ENCODE assay signal across 27 mouse cellular contexts in the genomic region with DNA sequence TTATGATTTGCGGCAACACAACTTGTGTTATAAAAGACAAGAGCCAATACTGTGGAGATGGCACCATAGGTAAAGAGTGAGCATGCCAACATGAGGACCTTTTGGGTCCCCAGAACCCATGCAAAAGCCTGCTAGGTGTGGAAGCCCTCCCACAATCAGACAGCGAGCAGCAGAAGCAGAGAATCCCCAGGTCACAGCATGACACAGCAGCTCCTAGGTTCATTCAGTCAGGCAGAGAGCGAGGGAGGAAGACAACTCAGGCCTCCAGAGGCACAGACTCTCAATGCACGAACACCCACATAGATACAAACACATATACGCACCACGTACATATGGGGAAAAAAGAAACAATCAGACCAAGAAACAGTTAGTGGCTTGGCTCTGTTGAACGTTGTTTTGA. TPM values are rescaled to one million over a fixed set of nuclear protein-coding genes. Genes with fewer than 3 reads are reported as not detected.
DNase-seq lines count a peak whose midpoint lies in the region; ATAC-seq and TF ChIP-seq lines count a peak whose summit lies in the region.
"Had no signal": no experiment of that assay in that cellular context is flagged by ENCODE, and none has a peak within 500 bp of the region (broad histone marks: within the 10 kb centered on the region; RNA-seq: fewer than 3 reads in every experiment).

No protein-coding gene starts in this region.

- H3K4me1 ChIP-seq in heart, embryonic 12.5 days (replicated peaks) = peaks cover 8% of the 10 kb centered on the region
- H3K4me1 ChIP-seq in liver, embryonic 13.5 days (replicated peaks) = peaks cover 30% of the 10 kb centered on the region
- peaks cover 26% of the 10 kb centered on the region for H3K4me1 ChIP-seq in liver, embryonic 15.5 days (replicated peaks)
- H3K4me1 ChIP-seq in forebrain, embryonic 16.5 days (replicated peaks; ENCODE audit: control insufficient read depth, insufficient read depth, low read length) = peaks cover 4% of the 10 kb centered on the region; the same call in 1 of the 2 replicates
- 0 out of 2 replicates have a peak, but pooled peaks cover 5% of the 10 kb centered on the region for H3K4me1 ChIP-seq in hindbrain, postnatal 0 days (ENCODE audit: insufficient read depth, low read length)

- H3K9me3 ChIP-seq in heart, embryonic 12.5 days (replicated peaks) = no peaks in the 10 kb centered on the region
- H3K9me3 ChIP-seq in liver, embryonic 13.5 days (replicated peaks) = no peaks in the 10 kb centered on the region
- H3K9me3 ChIP-seq in liver, embryonic 15.5 days (replicated peaks) = no peaks in the 10 kb centered on the region
- no peaks in the 10 kb centered on the region for H3K9me3 ChIP-seq in forebrain, embryonic 16.5 days (ENCODE audit: control insufficient read depth, low read length)
- no peaks in the 10 kb centered on the region for H3K9me3 ChIP-seq in hindbrain, postnatal 0 days (ENCODE audit: low read length)
- H3K9me3 ChIP-seq: forebrain, embryonic 10.5 days; forebrain, embryonic 13.5 days; G1E; heart, embryonic 15.5 days; hindbrain, embryonic 12.5 days; hindbrain, embryonic 15.5 days; intestine, embryonic 15.5 days had no signal

- peak; percentile 79 for ATAC-seq in heart, embryonic 12.5 days (ENCODE audit: insufficient number of reproducible peaks, low FRiP score)
- ATAC-seq in liver, embryonic 13.5 days (ENCODE audit: low read depth) = peak; percentile 73
- peak; percentile 56 for ATAC-seq in liver, embryonic 15.5 days (ENCODE audit: insufficient read depth)
- ATAC-seq in forebrain, embryonic 16.5 days = no peak
- ATAC-seq in hindbrain, postnatal 0 days = no peak
- ATAC-seq: forebrain, embryonic 13.5 days; forebrain, postnatal 0 days; intestine, embryonic 15.5 days; Patski had no signal

- no peak overlapping the region for H3K27ac ChIP-seq in heart, embryonic 12.5 days (ENCODE audit: poor library complexity, severe bottlenecking)
- H3K27ac ChIP-seq in liver, embryonic 13.5 days = peak overlapping the region; percentile 54; the same call in 1 of the 2 replicates
- H3K27ac ChIP-seq in liver, embryonic 15.5 days (replicated peaks) = no peak overlapping the region
- H3K27ac ChIP-seq in forebrain, embryonic 16.5 days (ENCODE audit: low read length) = no peak overlapping the region
- H3K27ac ChIP-seq in hindbrain, postnatal 0 days = no peak overlapping the region
- H3K27ac ChIP-seq: forebrain, embryonic 10.5 days; forebrain, embryonic 13.5 days; heart, adult 2 months; heart, embryonic 15.5 days; hindbrain, embryonic 12.5 days; hindbrain, embryonic 15.5 days; intestine, embryonic 15.5 days had no signal

- 83% methylated on average over 7 of the region's 7 CpGs for WGBS in heart, embryonic 12.5 days
- 72% methylated on average over 7 of the region's 7 CpGs for WGBS in liver, embryonic 13.5 days (ENCODE audit: insufficient replicate concordance)
- WGBS in liver, embryonic 15.5 days (ENCODE audit: insufficient replicate concordance) = 65% methylated on average over 7 of the region's 7 CpGs
- 90% methylated on average over 7 of the region's 7 CpGs for WGBS in forebrain, embryonic 16.5 days
- WGBS in hindbrain, postnatal 0 days = 84% methylated on average over 7 of the region's 7 CpGs

- H3K4me3 ChIP-seq in heart, embryonic 12.5 days = no peak overlapping the region
- no peak overlapping the region for H3K4me3 ChIP-seq in liver, embryonic 13.5 days (replicated peaks)
- no peak overlapping the region for H3K4me3 ChIP-seq in liver, embryonic 15.5 days (replicated peaks)
- H3K4me3 ChIP-seq in forebrain, embryonic 16.5 days (replicated peaks; ENCODE audit: low read length) = no peak overlapping the region
- H3K4me3 ChIP-seq in hindbrain, postnatal 0 days (ENCODE audit: low read length) = no peak overlapping the region
- H3K4me3 ChIP-seq: forebrain, embryonic 10.5 days; forebrain, embryonic 13.5 days; heart, adult 2 months; heart, embryonic 15.5 days; hindbrain, embryonic 12.5 days; hindbrain, embryonic 15.5 days; intestine, embryonic 15.5 days had no signal

- no peak for TF ChIP-seq CTCF in hindbrain, postnatal 0 days (IDR thresholded peaks at IDR 0.05; ENCODE audit: low read depth)

- no peak overlapping the region for H3K9ac ChIP-seq in heart, embryonic 12.5 days
- H3K9ac ChIP-seq in liver, embryonic 13.5 days = 0 out of 2 replicates have a peak overlapping the region, but pooled peaks have one; percentile 26
- no peak overlapping the region for H3K9ac ChIP-seq in liver, embryonic 15.5 days
- no peak overlapping the region for H3K9ac ChIP-seq in forebrain, embryonic 16.5 days (replicated peaks; ENCODE audit: low read depth, low read length)
- H3K9ac ChIP-seq in hindbrain, postnatal 0 days (replicated peaks; ENCODE audit: low read length) = no peak overlapping the region
- H3K9ac ChIP-seq: forebrain, embryonic 13.5 days; forebrain, postnatal 0 days; heart, embryonic 15.5 days; hindbrain, embryonic 12.5 days; hindbrain, embryonic 15.5 days; intestine, embryonic 15.5 days had no signal

- no peak for DNase-seq in heart, adult 8-10 months (ENCODE audit: low spot score)
- DNase-seq in liver, embryonic 13.5 days = no peak
- DNase-seq in hindbrain, postnatal 0 days (ENCODE audit: low spot score) = no peak
- DNase-seq: adrenal gland, postnatal 10 days; adrenal gland, postnatal 36 days; B cell, adult 2 months; cerebellum, adult 18-20 months; cerebellum, adult 9-10 months; cerebellum, postnatal 14 days; forebrain, postnatal 0 days; gastrocnemius, postnatal 25 days; heart, adult 2 months; heart, postnatal 14 days; heart, postnatal 4 days had no signal

- 0 out of 2 replicates have a peak, but pooled peaks cover 10% of the 10 kb centered on the region for H3K27me3 ChIP-seq in heart, embryonic 12.5 days (replicated peaks)
- H3K27me3 ChIP-seq in liver, embryonic 13.5 days = no peaks in the 10 kb centered on the region
- H3K27me3 ChIP-seq in liver, embryonic 15.5 days = peaks cover 24% of the 10 kb centered on the region
- H3K27me3 ChIP-seq in forebrain, embryonic 16.5 days (replicated peaks; ENCODE audit: control insufficient read depth, insufficient read depth, low read length) = no peaks in the 10 kb centered on the region
- H3K27me3 ChIP-seq in hindbrain, postnatal 0 days (ENCODE audit: insufficient read depth, low read length) = no peaks in the 10 kb centered on the region
- H3K27me3 ChIP-seq: CH12.LX; forebrain, embryonic 13.5 days; hindbrain, embryonic 12.5 days; hindbrain, embryonic 15.5 days; intestine, embryonic 15.5 days; Patski had no signal

- no peaks in the 10 kb centered on the region for H3K36me3 ChIP-seq in heart, embryonic 12.5 days
- H3K36me3 ChIP-seq in liver, embryonic 13.5 days = no peaks in the 10 kb centered on the region
- no peaks in the 10 kb centered on the region for H3K36me3 ChIP-seq in liver, embryonic 15.5 days (replicated peaks)
- H3K36me3 ChIP-seq in forebrain, embryonic 16.5 days (ENCODE audit: control insufficient read depth, insufficient read depth) = no peaks in the 10 kb centered on the region
- H3K36me3 ChIP-seq in hindbrain, postnatal 0 days (ENCODE audit: insufficient read depth, low read length) = no peaks in the 10 kb centered on the region
- H3K36me3 ChIP-seq: forebrain, embryonic 10.5 days; G1E; heart, embryonic 15.5 days; hindbrain, embryonic 12.5 days; hindbrain, embryonic 15.5 days; intestine, embryonic 15.5 days had no signal

- no peak overlapping the region for H3K4me2 ChIP-seq in heart, embryonic 12.5 days
- no peak overlapping the region for H3K4me2 ChIP-seq in liver, embryonic 13.5 days
- H3K4me2 ChIP-seq in liver, embryonic 15.5 days = no peak overlapping the region
- H3K4me2 ChIP-seq in forebrain, embryonic 16.5 days (ENCODE audit: low read length) = no peak overlapping the region
- H3K4me2 ChIP-seq in hindbrain, postnatal 0 days (ENCODE audit: low read depth, low read length) = no peak overlapping the region
- H3K4me2 ChIP-seq: forebrain, embryonic 13.5 days; heart, embryonic 11.5 days; heart, embryonic 15.5 days; hindbrain, embryonic 12.5 days; hindbrain, embryonic 15.5 days; intestine, embryonic 15.5 days had no signal

RNA-seq across cellular contexts. Expression of gene St6galnac3, which starts 16.8 kb away (rescaled TPM):
- 27.0 and 27.4 TPM in 2 replicates for polyA plus RNA-seq in heart, embryonic 12.5 days (2016; fragmentation: Nextera tagmentation; extraction: Ambion mirVana)
- total RNA-seq in heart, adult 8-10 months (2022) = 1 to 10 TPM; 4.0 to 6.3 (median 5.7) TPM
- polyA plus RNA-seq in liver, embryonic 13.5 days (2015; fragmentation: Nextera tagmentation; extraction: Ambion mirVana) = 8.3 and 9.6 TPM in 2 replicates
- 10.1 and 10.2 TPM in 2 replicates for polyA plus RNA-seq in liver, embryonic 15.5 days (2015; fragmentation: Nextera tagmentation; extraction: Ambion mirVana)
- polyA plus RNA-seq in forebrain, embryonic 16.5 days (2015; fragmentation: Nextera tagmentation; extraction: Ambion mirVana) = 23.5 and 23.7 TPM in 2 replicates
- total RNA-seq in hindbrain, postnatal 0 days (2014; rRNA removed) = 5.0 and 9.9 TPM in 2 replicates
- polyA plus RNA-seq in hindbrain, postnatal 0 days (2015; fragmentation: Nextera tagmentation; extraction: Ambion mirVana) = 7.3 and 9.0 TPM in 2 replicates

Comparison
In these comparisons a context has a peak if more than half of its experiments do, and no peak if none do; other contexts are left out.
1. ATAC-seq: peak in heart, embryonic 12.5 days (single experiment), liver, embryonic 13.5 days (single experiment) and liver, embryonic 15.5 days (single experiment); none in forebrain, embryonic 16.5 days (single experiment) and hindbrain, postnatal 0 days (single experiment).